Mouse (Mus musculus) left cerebral cortex, postnatal 10 days (tissue): ENCODE results near the gene Spint1. TPM values are rescaled to one million over a fixed set of nuclear protein-coding genes. Genes with fewer than 3 reads are reported as not detected.

Source experiments
- DNase-seq, 2 experiments: peaks; one replicate each; pipeline ENCODE4 v3.0.0; 2021 to 2022; ENCODE audit warnings: low spot score in 2 of 2, mixed read lengths in 1 of 2; ENCODE audit errors: extremely low spot score in 1 of 2
- intact Hi-C: fragments of 180-260 bp; cut with DNase I; formaldehyde crosslinking; loops from one replicate; pipeline ENCODE4 v1.15.1; 2025
- total RNA-seq, 2 experiments: library from RNA; stranded (reverse); gene quantifications; 2 replicates each; pipeline ENCODE4 v1.2.3; 2021

Spint1 gene
- total RNA-seq, 2 experiments from 2014 or later = 0.28 to 1.4 TPM

DNA sequence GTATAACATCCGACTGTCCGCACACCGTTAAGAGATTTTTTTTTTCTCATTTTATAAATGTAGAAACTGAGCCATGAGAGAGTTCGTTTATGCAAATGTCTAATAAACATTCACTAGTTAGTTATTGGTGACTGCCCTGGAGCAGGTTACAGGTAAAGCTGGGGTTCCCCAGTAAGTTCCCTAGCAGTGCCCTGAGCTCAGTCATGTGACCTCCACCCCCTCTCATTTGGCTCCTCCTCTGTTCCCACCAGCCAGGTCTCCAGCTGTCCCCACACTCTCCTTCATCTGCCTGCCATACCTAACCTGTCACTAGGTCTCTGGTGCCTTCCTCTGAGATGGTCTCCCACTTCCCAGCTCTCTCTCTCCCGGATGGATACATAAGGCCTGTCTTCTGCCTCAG lies 50.2 kb downstream of the Spint1 start:
- DNase-seq = no peak
- intact Hi-C loops = loop anchor here (5.0 to 10.0 kb wide), 2 partner anchors 35 to 253 kb away; partner anchors contain the start of gene Rpusd2

DNA sequence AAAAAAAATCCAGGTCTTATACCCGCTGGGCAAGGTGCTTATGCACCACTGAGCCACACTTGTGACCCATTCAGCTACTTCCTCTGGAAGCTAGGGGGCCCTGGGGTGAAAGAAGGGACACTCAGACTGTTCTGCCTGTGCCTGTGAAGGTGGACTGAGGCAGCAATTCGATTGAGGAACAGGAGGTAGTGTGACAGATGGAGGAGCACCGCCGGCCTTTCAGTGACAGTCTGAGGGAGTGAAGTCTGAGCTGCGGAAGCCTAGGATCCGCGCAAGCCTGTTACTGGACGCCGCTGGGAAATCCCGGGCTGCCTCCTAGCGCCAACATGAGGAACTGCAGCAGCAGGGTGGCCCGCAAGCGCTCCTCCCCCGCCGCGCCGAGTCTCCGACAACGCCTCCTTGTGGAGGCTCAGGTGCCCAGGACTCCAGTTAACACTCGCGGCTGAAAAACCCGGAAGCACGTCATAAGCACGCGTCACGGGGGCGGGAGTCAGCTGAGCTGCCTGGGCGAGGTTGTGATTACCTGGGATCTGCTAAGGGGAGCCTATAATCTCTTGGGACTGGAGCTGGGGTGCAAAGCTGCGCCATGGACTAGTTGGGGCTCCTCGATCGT lies 51.2 kb downstream of the Spint1 start, which contains the start of gene Vps18:
TSS of gene Vps18 (plus strand) at position 471 of the 613 bp plus-strand sequence.
- DNase-seq = peak; percentile 97 to 98
- intact Hi-C loops = loop anchor here (5.0 to 10.0 kb wide), 2 partner anchors 36 to 254 kb away; partner anchors contain the start of gene Rpusd2

DNA sequence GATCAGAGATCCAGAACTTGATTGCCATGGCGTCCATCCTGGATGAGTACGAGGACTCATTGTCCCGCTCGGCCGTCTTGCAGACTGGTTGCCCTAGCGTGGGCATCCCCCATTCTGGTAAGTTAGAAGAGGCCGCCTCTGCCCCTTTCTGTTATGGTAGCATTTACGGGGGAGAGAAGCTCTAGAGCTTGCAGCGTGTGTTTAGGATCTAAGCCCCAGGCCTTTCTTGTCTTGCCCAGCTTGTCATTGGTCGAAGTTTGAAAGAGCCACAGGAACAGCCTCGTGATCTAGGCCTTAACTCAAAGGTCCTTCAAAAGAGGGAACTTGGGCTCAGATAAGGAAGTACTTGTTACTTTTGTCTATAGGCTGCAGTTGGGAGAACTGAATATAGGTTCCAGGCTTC lies 51.9 kb downstream of the Spint1 start:
- intact Hi-C loops = loop anchor here (5.0 to 10.0 kb wide), 2 partner anchors 37 to 254 kb away; partner anchors contain the start of gene Rpusd2
- no peak for DNase-seq

DNA sequence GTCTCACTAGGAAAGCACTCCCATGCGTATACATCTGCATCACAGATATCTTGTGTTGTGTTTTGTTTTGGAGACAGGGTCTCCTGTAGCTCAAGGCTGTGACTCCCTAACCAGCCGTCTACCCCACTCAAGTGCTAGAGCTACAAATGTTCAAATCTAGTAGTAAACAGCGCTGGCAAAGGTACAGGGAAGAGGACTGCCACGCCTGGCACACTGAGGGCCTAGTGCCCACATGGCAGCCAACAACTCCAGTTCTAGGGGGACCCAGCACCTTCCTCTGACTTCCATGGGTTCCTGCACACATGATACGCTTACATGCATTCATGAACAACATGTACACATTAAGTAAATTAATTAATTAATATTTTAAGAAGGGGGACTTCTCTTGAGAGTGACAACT lies 55.1 kb downstream of the Spint1 start:
- intact Hi-C loops = no loop called here
- DNase-seq = no peak

DNA sequence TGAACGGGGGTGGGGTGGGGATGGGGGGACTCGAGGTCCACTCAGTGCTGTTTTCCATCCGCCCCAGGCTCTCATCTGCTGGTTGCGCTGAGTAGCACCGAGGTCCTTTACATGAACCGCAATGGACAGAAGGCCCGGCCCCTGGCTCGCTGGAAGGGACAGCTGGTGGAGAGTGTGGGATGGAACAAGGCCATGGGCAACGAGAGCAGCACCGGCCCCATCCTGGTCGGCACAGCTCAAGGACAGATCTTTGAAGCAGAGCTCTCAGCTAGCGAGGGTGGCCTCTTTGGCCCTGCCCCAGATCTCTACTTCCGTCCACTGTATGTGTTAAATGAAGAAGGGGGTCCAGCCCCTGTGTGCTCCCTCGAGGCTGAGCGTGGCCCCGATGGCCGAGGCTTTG lies 55.7 kb downstream of the Spint1 start:
- intact Hi-C loops = no loop called here
- no peak for DNase-seq

DNA sequence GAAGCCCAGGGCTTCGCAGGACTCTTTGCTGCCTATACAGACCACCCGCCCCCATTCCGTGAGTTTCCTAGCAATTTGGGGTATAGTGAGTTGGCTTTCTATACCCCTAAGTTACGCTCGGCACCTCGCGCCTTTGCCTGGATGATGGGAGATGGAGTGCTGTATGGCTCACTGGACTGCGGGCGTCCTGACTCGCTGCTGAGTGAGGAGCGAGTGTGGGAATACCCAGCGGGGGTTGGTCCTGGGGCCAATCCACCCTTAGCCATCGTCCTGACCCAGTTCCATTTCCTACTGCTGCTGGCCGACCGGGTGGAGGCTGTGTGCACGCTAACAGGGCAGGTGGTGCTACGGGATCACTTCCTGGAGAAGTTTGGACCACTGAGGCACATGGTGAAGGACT lies 56.1 kb downstream of the Spint1 start:
- intact Hi-C loops = no loop called here
- DNase-seq = no peak

DNA sequence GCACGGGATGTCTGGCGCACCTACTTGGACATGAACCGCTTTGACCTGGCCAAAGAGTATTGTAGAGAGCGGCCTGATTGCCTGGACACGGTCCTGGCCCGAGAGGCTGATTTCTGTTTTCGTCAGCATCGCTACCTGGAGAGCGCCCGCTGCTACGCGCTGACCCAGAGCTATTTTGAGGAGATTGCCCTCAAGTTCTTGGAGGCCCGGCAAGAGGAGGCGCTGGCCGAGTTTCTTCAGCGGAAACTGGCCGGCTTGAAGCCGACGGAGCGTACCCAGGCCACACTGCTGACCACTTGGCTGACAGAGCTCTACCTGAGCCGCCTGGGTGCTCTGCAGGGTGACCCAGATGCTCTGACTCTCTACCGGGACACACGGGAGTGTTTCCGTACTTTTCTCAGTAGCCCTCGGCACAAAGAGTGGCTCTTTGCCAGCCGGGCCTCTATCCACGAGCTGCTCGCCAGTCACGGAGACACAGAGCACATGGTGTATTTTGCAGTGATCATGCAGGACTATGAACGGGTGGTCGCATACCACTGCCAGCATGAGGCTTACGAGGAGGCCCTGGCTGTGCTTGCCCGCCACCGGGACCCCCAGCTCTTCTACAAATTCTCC lies 56.7 kb downstream of the Spint1 start:
- DNase-seq = no peak
- intact Hi-C loops = no loop called here

DNA sequence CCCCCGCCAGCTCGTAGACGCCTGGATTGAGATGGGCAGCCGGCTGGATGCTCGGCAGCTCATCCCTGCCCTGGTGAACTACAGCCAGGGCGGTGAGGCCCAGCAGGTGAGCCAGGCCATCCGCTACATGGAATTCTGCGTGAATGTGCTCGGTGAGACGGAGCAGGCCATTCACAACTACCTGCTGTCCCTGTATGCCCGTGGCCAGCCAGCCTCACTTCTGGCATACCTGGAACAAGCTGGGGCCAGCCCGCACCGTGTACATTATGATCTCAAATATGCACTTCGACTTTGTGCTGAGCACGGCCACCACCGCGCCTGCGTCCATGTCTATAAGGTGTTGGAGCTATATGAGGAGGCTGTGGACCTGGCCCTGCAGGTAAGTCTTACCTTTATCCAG lies 57.2 kb downstream of the Spint1 start:
- intact Hi-C loops = no loop called here

DNA sequence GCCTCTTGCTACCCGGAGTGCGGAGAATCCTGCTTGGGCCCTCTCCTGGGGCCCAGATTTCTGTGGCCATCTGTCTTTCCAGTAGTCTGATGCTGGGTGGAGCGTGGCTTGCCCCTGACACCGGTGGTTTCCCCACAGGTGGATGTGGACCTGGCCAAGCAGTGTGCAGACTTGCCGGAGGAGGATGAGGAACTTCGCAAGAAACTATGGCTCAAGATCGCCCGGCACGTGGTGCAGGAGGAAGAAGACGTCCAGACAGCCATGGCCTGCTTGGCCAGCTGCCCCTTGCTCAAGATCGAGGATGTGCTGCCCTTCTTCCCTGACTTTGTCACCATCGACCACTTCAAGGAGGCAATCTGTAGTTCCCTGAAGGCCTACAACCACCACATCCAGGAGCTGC lies 59.6 kb downstream of the Spint1 start:
- intact Hi-C loops = loop anchor here (5.0 kb wide), 1 partner anchor 121 kb away; no protein-coding TSS in a partner anchor
- no peak for DNase-seq

More for the DNA sequence above, 57.2 kb downstream of the Spint1 start:
- DNase-seq = no peak

DNA sequence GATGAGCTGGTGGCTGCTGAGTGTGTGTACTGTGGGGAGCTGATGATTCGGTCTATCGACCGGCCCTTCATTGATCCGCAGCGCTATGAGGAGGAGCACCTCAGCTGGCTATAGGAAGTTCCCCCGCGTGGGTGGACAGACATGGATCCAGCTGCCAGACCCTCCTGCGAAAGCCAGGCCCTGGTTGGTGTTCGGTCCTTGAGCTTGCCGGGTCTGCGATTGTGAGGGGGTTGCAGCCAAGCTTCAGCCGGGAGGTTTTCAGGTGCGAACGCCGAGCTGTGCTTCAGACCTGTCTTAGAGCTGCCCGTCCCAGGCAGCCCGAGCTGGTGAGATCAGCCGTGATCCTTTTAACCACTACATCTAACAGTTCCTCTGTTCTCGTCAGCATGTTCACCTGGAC lies 60.3 kb downstream of the Spint1 start:
- intact Hi-C loops = loop anchor here (5.0 kb wide), 1 partner anchor 120 kb away; no protein-coding TSS in a partner anchor

DNA sequence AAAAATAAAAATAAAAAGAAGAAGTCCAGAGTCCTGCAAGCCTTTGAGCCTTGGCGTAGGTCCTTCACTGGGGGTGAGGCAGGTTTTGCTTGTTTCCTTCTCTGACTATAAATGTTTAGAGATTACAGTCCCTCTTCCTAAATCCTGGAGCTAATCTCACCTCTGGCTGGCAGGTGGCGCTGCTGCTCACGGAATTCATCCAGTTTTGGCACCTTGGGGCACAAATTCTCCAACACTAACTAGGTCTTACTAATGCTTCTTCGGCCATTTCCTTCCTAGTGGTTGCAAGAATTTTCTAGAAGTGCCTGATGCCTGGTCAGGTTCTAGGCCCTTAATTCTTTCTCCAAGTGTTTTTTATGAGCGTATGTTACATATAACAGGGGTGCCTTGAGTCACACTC lies 61.2 kb downstream of the Spint1 start:
- intact Hi-C loops = loop anchor here (5.0 kb wide), 1 partner anchor 119 kb away; no protein-coding TSS in a partner anchor
- peak in 1 of 2 experiments; percentile 69 for DNase-seq

More for the DNA sequence above, 60.3 kb downstream of the Spint1 start:
- no peak for DNase-seq

DNA sequence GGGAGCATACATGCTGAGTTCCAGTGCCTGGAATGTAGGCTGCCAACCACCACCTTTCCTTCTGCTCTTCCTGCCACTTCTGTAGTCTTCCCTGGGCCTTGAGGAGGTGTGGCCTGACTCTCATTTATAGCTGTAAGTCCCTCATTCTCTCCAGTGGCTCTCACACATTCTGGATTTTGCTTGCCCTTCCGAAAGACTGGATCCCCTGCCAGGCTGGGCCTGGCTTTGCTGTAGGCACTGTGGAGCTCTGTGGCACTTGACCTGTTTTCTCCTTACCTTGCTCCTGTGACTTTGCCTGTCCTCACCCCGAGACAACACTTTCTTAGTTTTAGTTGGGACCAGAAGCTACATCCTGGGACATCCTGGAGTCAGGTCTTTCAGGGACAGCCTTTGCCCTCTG lies 61.7 kb downstream of the Spint1 start:
- intact Hi-C loops = loop anchor here (5.0 kb wide), 1 partner anchor 118 kb away; no protein-coding TSS in a partner anchor

More for the DNA sequence above, 61.7 kb downstream of the Spint1 start:
- DNase-seq = no peak

Other genes starting within 250 kb of the Spint1 start
- 10 to 100 TPM; 61.6 to 61.8 TPM for gene Ccdc32, start 208.0 kb upstream of the Spint1 start, total RNA-seq
- gene Rpusd2, start 202.6 kb upstream of the Spint1 start, total RNA-seq = 1 to 10 TPM; 6.3 to 6.7 TPM
- 1 to 10 TPM; 1.4 to 1.6 TPM for gene Knl1, start 190.2 kb upstream of the Spint1 start, total RNA-seq
- gene Rad51, start 124.6 kb upstream of the Spint1 start, total RNA-seq = 1 to 10 TPM; 2.8 to 3.6 TPM
- 10 to 100 TPM; 43.2 to 48.4 TPM for gene Rmdn3, start 80.3 kb upstream of the Spint1 start, total RNA-seq
- gene Gchfr, start 69.6 kb upstream of the Spint1 start, total RNA-seq = under 1 TPM in 1 of 2 experiments, not detected in 1; 0.59 TPM
- gene Gm14137, start 62.9 kb upstream of the Spint1 start, total RNA-seq = not detected
- 10 to 100 TPM; 36.0 to 36.4 TPM for gene Zfyve19, start 28.7 kb upstream of the Spint1 start, total RNA-seq
- 10 to 100 TPM; 18.0 to 19.1 TPM for gene Dnajc17, start 28.6 kb upstream of the Spint1 start, total RNA-seq
- not detected for gene Ppp1r14d, start 7.5 kb upstream of the Spint1 start, total RNA-seq
- 10 to 100 TPM; 14.3 to 16.3 TPM for gene Rhov, start 33.9 kb downstream of the Spint1 start, total RNA-seq
- 10 to 100 TPM; 33.7 to 33.8 TPM for gene Vps18, start 51.4 kb downstream of the Spint1 start, total RNA-seq
- gene Dll4, start 88.4 kb downstream of the Spint1 start, total RNA-seq = 1 to 10 TPM; 5.5 to 6.7 TPM
- gene Chac1, start 113.9 kb downstream of the Spint1 start, total RNA-seq = 10 to 100 TPM; 10.1 to 10.6 TPM
- 10 to 100 TPM; 20.7 to 21.0 TPM for gene Ino80, start 240.3 kb downstream of the Spint1 start, total RNA-seq